Mouse (Mus musculus) heart, adult 2 months (tissue): Measurements from ENCODE around the gene Pde4d.

Source experiments
- CTCF ChIP-seq: fragments of 200-600 bp; IDR thresholded peaks from 2 replicates; pipeline ENCODE4 v1.8.1; 2022; ENCODE audit warnings: antibody characterized with exemption, mild to moderate bottlenecking, moderate library complexity
- POLR2A ChIP-seq: fragments of 200-500 bp; IDR thresholded peaks from 2 replicates; pipeline ENCODE4 v1.6.1; 2011; ENCODE audit warnings: mild to moderate bottlenecking, low read depth, low read length, control low read depth; ENCODE audit not compliant: insufficient read depth

DNA sequence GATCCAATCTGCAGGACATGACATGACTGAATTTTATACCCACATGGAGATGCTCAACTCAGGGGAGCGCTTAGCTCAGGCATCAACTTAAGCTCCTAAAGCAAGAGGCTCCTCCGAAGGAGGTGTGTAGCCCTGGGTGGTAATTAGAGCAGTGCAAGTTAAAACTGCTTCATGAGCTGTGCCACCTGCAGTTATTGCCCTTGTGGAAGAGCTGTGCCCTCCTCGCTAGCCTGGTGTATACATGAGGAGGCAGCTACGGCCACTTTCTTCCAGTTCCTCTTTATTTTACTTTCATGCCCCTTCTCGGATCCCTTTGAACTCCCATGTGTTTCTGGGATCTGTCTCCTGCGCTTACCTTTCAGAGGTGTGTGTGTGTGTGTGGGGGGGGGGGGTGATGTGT lies 1358.3 kb downstream of the Pde4d start:
- TF ChIP-seq CTCF, result no peak
- no peak for TF ChIP-seq POLR2A
